Mouse (Mus musculus) monocyte, adult 2 months (primary cell): Measurements from ENCODE around the gene Disp3.

Source experiments
- DNase-seq, 2 experiments: peaks; one replicate each; pipeline ENCODE4 v3.0.0; 2022; ENCODE audit warnings: low spot score in 2 of 2, low read depth in 1 of 2

Gene Disp3

GRCm38 (mm10) chr4:148291080-148291479, 3.3 kb upstream of the Disp3 start:
- no peak for DNase-seq

- no peak for DNase-seq
Measured at GRCm38 (mm10) chr4:148288055-148288549, 337 bp upstream of the Disp3 start.

- no peak for DNase-seq
Measured at GRCm38 (mm10) chr4:148287041-148287440, 724 bp downstream of the Disp3 start.

- no peak for DNase-seq
Measured at GRCm38 (mm10) chr4:148286226-148287031, 1.3 kb downstream of the Disp3 start.

GRCm38 (mm10) chr4:148284219-148284618, 3.5 kb downstream of the Disp3 start:
- no peak for DNase-seq

- DNase-seq = no peak
Measured at GRCm38 (mm10) chr4:148276816-148277491, 10.8 kb downstream of the Disp3 start.

GRCm38 (mm10) chr4:148274671-148275070, 13.1 kb downstream of the Disp3 start:
- DNase-seq = no peak

GRCm38 (mm10) chr4:148273229-148273628, 14.5 kb downstream of the Disp3 start:
- no peak for DNase-seq

- no peak for DNase-seq
Measured at GRCm38 (mm10) chr4:148271656-148272055, 16.1 kb downstream of the Disp3 start.

GRCm38 (mm10) chr4:148266973-148267507, 20.7 kb downstream of the Disp3 start:
- no peak for DNase-seq

- no peak for DNase-seq
Measured at GRCm38 (mm10) chr4:148259941-148260340, 27.8 kb downstream of the Disp3 start.

- no peak for DNase-seq
Measured at GRCm38 (mm10) chr4:148249341-148249740, 38.4 kb downstream of the Disp3 start.

- no peak for DNase-seq
Measured at GRCm38 (mm10) chr4:148240387-148240786, 47.4 kb downstream of the Disp3 start.

GRCm38 (mm10) chr4:148239474-148240130, 48.2 kb downstream of the Disp3 start:
- DNase-seq = no peak

- no peak for DNase-seq
Measured at GRCm38 (mm10) chr4:148238919-148239318, 48.8 kb downstream of the Disp3 start.

GRCm38 (mm10) chr4:148238218-148238617, 49.5 kb downstream of the Disp3 start:
- no peak for DNase-seq

- DNase-seq = no peak
Measured at GRCm38 (mm10) chr4:148236664-148237063, 51.1 kb downstream of the Disp3 start.

- no peak for DNase-seq
Measured at GRCm38 (mm10) chr4:148233061-148233460, 54.7 kb downstream of the Disp3 start.

GRCm38 (mm10) chr4:148232615-148233014, 55.1 kb downstream of the Disp3 start:
- DNase-seq = no peak

- no peak for DNase-seq
Measured at GRCm38 (mm10) chr4:148232124-148232523, 55.6 kb downstream of the Disp3 start.

GRCm38 (mm10) chr4:148229646-148230045, 58.1 kb downstream of the Disp3 start:
- no peak for DNase-seq
